Mouse (Mus musculus): ENCODE measurements at regions not wholly inside any gene's neighbourhood (a gene's known extent, or its start where the extent isn't known, plus 50 kb on each side); places are given as distances from the start of the nearest gene placed in this dataset.

DNA sequence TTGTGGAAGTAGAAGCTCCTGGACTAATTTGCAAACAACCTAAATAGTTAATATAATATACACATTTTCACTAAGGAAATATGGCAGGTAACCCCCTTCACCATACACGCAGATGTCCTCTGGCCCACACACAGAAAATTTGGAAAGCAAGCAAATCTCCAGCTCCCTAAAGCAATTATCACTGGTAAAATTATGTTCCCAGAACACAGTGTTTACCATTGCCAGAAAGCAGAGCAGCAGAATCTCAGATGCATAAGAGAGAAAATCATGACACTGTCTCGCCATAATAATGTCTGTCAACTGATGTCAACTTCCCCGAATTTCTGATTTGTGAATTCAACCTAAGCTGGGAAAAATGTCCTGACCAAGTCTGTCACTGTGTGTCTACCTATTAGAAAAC is 999.1 kb downstream of the Gsdmc2 start:
- WGBS = 73% methylated on average over 3 of the region's 3 CpGs
- Histone ChIP-seq H3K27ac (ENCODE audit: low read depth, low read length) (no peak overlapping the region), H3K4me3 (ENCODE audit: low read length) (no peak overlapping the region), H3K36me3 (ENCODE audit: control insufficient read depth, insufficient read depth, low read length) (no peaks in the 10 kb centered on the region), H3K9ac (ENCODE audit: low read depth, low read length) (no peak overlapping the region), H3K4me2 (ENCODE audit: low read length) (no peak overlapping the region), H3K4me1 (ENCODE audit: control insufficient read depth, insufficient read depth, low read depth, low read length) (no peaks in the 10 kb centered on the region), H3K27me3 (replicated peaks; ENCODE audit: control insufficient read depth, insufficient read depth, low read length) (no peaks in the 10 kb centered on the region), H3K9me3 (ENCODE audit: control insufficient read depth, low read length) (no peaks in the 10 kb centered on the region)
- no peak for ATAC-seq

DNA sequence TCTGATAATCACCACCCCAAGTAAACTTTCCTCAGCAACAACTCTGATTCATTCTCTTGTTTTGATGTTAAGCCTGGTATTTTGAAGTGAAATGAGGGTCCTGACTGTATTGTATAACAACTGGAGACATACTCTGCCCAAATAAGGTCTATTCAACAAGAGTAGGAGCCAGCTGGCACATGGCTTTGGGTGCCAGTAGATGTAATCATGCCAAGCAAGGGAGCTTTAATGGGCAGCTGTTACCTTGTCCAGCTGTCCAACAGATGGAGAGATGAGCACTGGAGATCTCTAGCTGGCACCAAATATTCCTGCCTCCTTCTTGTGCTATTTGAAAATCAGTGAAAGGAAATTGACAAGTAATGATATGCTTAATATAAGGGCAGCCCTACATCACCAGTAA is 1019.4 kb downstream of the Gsdmc2 start:
- Histone ChIP-seq H3K4me1 (ENCODE audit: control insufficient read depth, insufficient read depth, low read depth, low read length) (no peaks in the 10 kb centered on the region), H3K27me3 (replicated peaks; ENCODE audit: control insufficient read depth, insufficient read depth, low read length) (no peaks in the 10 kb centered on the region), H3K9ac (ENCODE audit: low read depth, low read length) (no peak overlapping the region), H3K36me3 (ENCODE audit: control insufficient read depth, insufficient read depth, low read length) (no peaks in the 10 kb centered on the region), H3K4me3 (ENCODE audit: low read length) (no peak overlapping the region), H3K27ac (ENCODE audit: low read depth, low read length) (no peak overlapping the region), H3K9me3 (ENCODE audit: control insufficient read depth, low read length) (no peaks in the 10 kb centered on the region), H3K4me2 (ENCODE audit: low read length) (no peak overlapping the region)
- no peak for ATAC-seq

DNA sequence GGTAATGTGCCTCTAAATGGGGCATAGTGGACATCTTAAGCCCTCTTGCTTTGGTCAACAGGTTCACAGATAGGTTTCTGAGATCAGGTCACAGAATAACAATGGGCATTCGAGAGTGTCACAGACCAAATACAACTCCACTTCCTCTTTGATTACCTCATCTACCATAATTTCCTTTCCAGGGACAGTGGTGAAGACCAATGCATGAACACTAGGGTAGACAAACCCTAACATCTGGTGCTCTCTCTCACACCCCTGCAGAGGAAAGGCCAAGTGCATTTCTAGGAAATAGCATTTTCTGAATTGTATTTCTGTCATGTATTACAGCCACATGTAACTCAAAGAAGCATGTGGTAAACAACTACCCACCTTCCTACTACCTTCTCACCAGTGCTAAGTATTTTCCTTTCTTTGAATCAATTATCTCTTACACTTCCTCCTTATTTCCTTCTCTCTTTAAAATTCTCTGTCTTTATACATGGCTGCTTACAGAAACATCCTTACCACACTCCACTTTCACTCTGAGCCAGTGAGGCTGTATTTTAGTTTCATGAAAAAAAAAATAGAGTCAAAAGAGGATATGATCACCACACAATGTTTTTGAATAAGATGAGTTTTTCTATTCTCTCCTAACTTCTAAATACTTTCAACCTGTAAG is 1021.0 kb downstream of the Gsdmc2 start:
- Histone ChIP-seq H3K9me3 (ENCODE audit: control insufficient read depth, low read length) (no peaks in the 10 kb centered on the region), H3K4me2 (ENCODE audit: low read length) (no peak overlapping the region), H3K4me1 (ENCODE audit: control insufficient read depth, insufficient read depth, low read depth, low read length) (no peaks in the 10 kb centered on the region), H3K9ac (ENCODE audit: low read depth, low read length) (no peak overlapping the region), H3K4me3 (ENCODE audit: low read length) (no peak overlapping the region), H3K27ac (ENCODE audit: low read depth, low read length) (no peak overlapping the region), H3K27me3 (replicated peaks; ENCODE audit: control insufficient read depth, insufficient read depth, low read length) (no peaks in the 10 kb centered on the region), H3K36me3 (ENCODE audit: control insufficient read depth, insufficient read depth, low read length) (no peaks in the 10 kb centered on the region)
- ATAC-seq = no peak
- 75% methylated on average over 1 of the region's 1 CpGs for WGBS

DNA sequence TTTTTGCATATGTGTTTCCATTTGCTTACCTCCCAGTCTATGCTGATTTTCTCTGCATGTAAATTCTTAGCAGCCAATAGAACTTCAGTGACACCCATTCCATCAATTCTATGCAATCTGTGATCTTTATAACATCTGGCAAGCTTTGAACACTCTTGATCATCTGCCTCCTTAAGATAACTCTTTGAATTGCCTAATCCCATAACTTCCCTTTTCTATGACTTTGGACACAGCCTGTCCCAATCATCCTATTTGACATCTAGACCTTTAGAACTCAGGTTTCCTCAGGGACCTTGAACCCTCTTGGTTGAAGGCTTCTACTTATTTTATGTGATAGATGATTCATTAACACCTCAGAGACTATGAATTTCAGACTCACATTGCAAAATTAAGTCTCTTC is 1022.7 kb downstream of the Gsdmc2 start:
- H3K27me3 ChIP-seq (replicated peaks; ENCODE audit: control insufficient read depth, insufficient read depth, low read length) = no peaks in the 10 kb centered on the region
- no peak overlapping the region for H3K27ac ChIP-seq (ENCODE audit: low read depth, low read length)
- H3K4me2 ChIP-seq (ENCODE audit: low read length) = no peak overlapping the region
- H3K9ac ChIP-seq (ENCODE audit: low read depth, low read length) = no peak overlapping the region
- no peaks in the 10 kb centered on the region for H3K36me3 ChIP-seq (ENCODE audit: control insufficient read depth, insufficient read depth, low read length)
- no peaks in the 10 kb centered on the region for H3K4me1 ChIP-seq (ENCODE audit: control insufficient read depth, insufficient read depth, low read depth, low read length)
- ATAC-seq = no peak
- no peak overlapping the region for H3K4me3 ChIP-seq (ENCODE audit: low read length)
- no peaks in the 10 kb centered on the region for H3K9me3 ChIP-seq (ENCODE audit: control insufficient read depth, low read length)

DNA sequence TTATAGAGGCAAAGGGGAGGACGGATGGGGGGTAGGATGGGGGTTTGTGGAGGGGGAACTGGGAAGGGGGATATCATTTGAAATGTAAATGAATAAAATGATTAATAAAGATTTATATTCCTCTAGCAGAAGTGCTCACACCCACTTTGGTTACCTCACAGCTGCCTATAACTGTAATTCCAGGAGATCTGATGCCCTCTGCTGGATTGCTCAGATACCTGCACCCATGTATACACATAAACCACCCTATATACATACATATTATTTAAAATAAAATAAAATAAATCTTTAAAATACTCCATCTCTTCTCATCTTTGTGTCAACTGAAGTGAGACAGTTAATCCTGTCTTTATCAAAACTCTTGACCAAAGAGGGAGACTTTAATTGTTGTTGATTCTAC is 1031.9 kb downstream of the Gsdmc2 start:
- Histone ChIP-seq H3K4me1 (ENCODE audit: control insufficient read depth, insufficient read depth, low read depth, low read length) (no peaks in the 10 kb centered on the region), H3K4me2 (ENCODE audit: low read length) (no peak overlapping the region), H3K36me3 (ENCODE audit: control insufficient read depth, insufficient read depth, low read length) (no peaks in the 10 kb centered on the region), H3K9ac (ENCODE audit: low read depth, low read length) (no peak overlapping the region), H3K27ac (ENCODE audit: low read depth, low read length) (no peak overlapping the region), H3K9me3 (ENCODE audit: control insufficient read depth, low read length) (no peaks in the 10 kb centered on the region), H3K4me3 (ENCODE audit: low read length) (no peak overlapping the region), H3K27me3 (replicated peaks; ENCODE audit: control insufficient read depth, insufficient read depth, low read length) (no peaks in the 10 kb centered on the region)
- ATAC-seq = no peak
- WGBS = 85% methylated on average over 1 of the region's 1 CpGs

DNA sequence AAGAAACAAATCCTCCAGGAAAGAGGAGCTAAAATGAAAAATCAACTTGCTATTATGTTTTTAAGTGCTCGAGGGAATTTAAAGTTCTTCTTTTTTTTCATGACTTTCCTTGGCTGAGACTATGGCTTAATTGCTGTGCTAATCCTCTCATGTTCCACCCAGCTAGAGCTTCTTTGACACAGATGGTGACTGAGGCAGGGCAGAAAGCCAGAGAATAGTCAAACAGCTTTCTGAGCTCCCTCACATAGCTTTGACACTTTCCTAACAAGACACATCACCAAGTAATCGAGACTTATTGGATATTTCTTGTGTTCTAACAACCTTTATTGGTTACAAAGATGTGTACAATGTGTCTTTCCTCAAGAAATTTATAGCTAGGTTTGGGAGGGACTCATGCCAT is 1033.0 kb downstream of the Gsdmc2 start:
- WGBS = 58% methylated on average over 2 of the region's 2 CpGs
- Histone ChIP-seq H3K9ac (ENCODE audit: low read depth, low read length) (no peak overlapping the region), H3K27ac (ENCODE audit: low read depth, low read length) (no peak overlapping the region), H3K27me3 (replicated peaks; ENCODE audit: control insufficient read depth, insufficient read depth, low read length) (no peaks in the 10 kb centered on the region), H3K4me1 (ENCODE audit: control insufficient read depth, insufficient read depth, low read depth, low read length) (no peaks in the 10 kb centered on the region), H3K4me3 (ENCODE audit: low read length) (no peak overlapping the region), H3K9me3 (ENCODE audit: control insufficient read depth, low read length) (no peaks in the 10 kb centered on the region), H3K36me3 (ENCODE audit: control insufficient read depth, insufficient read depth, low read length) (no peaks in the 10 kb centered on the region), H3K4me2 (ENCODE audit: low read length) (no peak overlapping the region)
- no peak for ATAC-seq

DNA sequence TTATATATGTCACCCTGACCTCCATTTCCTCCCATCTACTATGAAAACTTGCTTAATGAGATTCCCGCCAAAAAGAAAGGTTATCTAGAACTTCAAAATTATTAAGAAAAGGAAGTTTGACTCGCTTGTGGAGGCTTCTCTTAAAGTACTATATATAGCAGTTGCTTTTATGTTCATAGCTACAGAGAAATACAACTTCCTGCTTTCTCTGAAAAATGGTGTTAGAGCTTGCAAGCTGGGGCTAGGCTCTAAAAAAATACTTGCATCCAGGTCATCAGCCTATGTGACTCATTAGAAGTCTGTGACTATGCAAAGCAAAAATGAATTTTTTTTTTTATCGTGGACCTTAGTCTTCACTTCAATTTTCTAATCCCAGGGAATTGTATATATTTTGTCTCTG is 1035.7 kb downstream of the Gsdmc2 start:
- Histone ChIP-seq H3K4me1 (ENCODE audit: control insufficient read depth, insufficient read depth, low read depth, low read length) (no peaks in the 10 kb centered on the region), H3K4me3 (ENCODE audit: low read length) (no peak overlapping the region), H3K9me3 (ENCODE audit: control insufficient read depth, low read length) (no peaks in the 10 kb centered on the region), H3K36me3 (ENCODE audit: control insufficient read depth, insufficient read depth, low read length) (no peaks in the 10 kb centered on the region), H3K27ac (ENCODE audit: low read depth, low read length) (no peak overlapping the region), H3K4me2 (ENCODE audit: low read length) (no peak overlapping the region), H3K27me3 (replicated peaks; ENCODE audit: control insufficient read depth, insufficient read depth, low read length) (no peaks in the 10 kb centered on the region), H3K9ac (ENCODE audit: low read depth, low read length) (no peak overlapping the region)
- 90% methylated on average over 3 of the region's 3 CpGs for WGBS
- no peak for ATAC-seq

DNA sequence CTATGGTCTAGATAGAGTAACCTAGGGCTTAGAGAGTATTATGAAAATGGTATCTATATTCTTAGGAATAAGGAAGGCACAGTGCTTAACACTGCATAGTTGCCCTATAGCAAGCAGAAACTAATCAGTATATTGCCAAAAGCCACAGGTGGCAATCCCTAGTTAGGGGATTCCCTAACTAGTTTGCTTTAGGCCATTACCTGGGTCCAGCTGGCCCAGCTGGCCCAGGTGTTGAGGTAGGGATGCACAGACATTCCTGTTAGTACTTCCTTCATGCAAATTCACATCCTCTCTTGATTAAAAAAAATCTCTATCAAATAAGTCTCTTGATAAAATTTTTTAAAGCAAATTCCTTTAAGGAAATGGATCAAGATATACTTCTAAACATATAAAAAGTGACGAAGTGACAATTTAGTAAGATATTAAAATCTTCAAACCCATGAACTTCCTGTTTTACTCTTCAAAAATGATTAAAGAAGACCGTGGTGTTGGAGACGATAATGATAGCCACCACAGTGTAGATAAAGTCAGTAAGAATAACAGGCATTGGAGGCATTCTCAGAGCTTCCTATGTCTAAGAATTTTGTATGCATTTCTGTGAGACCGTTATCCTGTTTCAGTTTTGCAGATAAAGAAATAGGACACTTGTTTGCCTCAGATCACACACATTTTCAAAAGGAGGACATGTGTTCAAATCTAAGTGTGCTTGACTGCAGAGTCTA is 1036.7 kb downstream of the Gsdmc2 start:
- no peaks in the 10 kb centered on the region for H3K27me3 ChIP-seq (replicated peaks; ENCODE audit: control insufficient read depth, insufficient read depth, low read length)
- 96% methylated on average over 4 of the region's 4 CpGs for WGBS
- no peak for ATAC-seq

DNA sequence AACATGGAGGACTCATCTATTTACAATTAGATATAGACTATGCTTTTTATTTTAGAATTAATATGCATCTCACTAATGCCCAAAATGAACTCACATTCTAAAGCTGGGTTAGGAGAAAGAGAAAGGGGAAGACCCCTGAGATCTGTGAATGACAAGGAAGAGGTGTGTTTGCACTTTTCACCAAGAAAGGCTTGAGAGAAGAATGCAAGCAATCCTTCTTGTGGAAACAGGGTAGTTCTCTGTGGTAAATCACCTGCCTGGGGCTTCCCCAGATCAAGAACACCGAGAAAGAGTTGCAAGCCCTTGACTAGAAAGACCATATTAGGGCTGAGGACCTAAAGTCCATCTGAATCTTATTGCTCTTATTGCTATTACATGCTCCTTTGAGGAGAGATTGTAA is 1037.6 kb downstream of the Gsdmc2 start:
- no peaks in the 10 kb centered on the region for H3K36me3 ChIP-seq (ENCODE audit: control insufficient read depth, insufficient read depth, low read length)
- no peaks in the 10 kb centered on the region for H3K4me1 ChIP-seq (ENCODE audit: control insufficient read depth, insufficient read depth, low read depth, low read length)
- no peaks in the 10 kb centered on the region for H3K9me3 ChIP-seq (ENCODE audit: control insufficient read depth, low read length)
- no peak for ATAC-seq
- no peak overlapping the region for H3K27ac ChIP-seq (ENCODE audit: low read depth, low read length)
- no peak overlapping the region for H3K4me2 ChIP-seq (ENCODE audit: low read length)
- no peak overlapping the region for H3K9ac ChIP-seq (ENCODE audit: low read depth, low read length)
- whole genome bisulfite sequencing = 89% methylated on average over 1 of the region's 1 CpGs
- no peak overlapping the region for H3K4me3 ChIP-seq (ENCODE audit: low read length)
- H3K27me3 ChIP-seq (replicated peaks; ENCODE audit: control insufficient read depth, insufficient read depth, low read length) = no peaks in the 10 kb centered on the region

More for the DNA sequence above, 1036.7 kb downstream of the Gsdmc2 start:
- Histone ChIP-seq H3K36me3 (ENCODE audit: control insufficient read depth, insufficient read depth, low read length) (no peaks in the 10 kb centered on the region), H3K9me3 (ENCODE audit: control insufficient read depth, low read length) (no peaks in the 10 kb centered on the region), H3K4me1 (ENCODE audit: control insufficient read depth, insufficient read depth, low read depth, low read length) (no peaks in the 10 kb centered on the region), H3K27ac (ENCODE audit: low read depth, low read length) (no peak overlapping the region), H3K4me3 (ENCODE audit: low read length) (no peak overlapping the region), H3K9ac (ENCODE audit: low read depth, low read length) (no peak overlapping the region), H3K4me2 (ENCODE audit: low read length) (no peak overlapping the region)
